Mouse (Mus musculus): ENCODE measurements around the gene Ciapin1.
"Not testable (repeated sequence)": the region's sequence is repeated elsewhere in the genome, so short reads cannot be mapped to it uniquely, and the experiment has no call there.

Ciapin1 gene

GRCm38 (mm10) chr8:94857346-94858173, 19.4 kb upstream of the Ciapin1 start, which contains the start of gene Polr2c:
Gene Polr2c, plus strand, starts transcription at chr8:94857450.
- CTCF ChIA-PET = no interaction called here

- CTCF ChIA-PET = no interaction called here
Observed at GRCm38 (mm10) chr8:94857011-94857345, 18.8 kb upstream of the Ciapin1 start.

GRCm38 (mm10) chr8:94854761-94855160, 16.6 kb upstream of the Ciapin1 start:
- CTCF ChIA-PET = not testable (repeated sequence)

GRCm38 (mm10) chr8:94850049-94850448, 11.9 kb upstream of the Ciapin1 start:
- CTCF ChIA-PET = no interaction called here

DNA sequence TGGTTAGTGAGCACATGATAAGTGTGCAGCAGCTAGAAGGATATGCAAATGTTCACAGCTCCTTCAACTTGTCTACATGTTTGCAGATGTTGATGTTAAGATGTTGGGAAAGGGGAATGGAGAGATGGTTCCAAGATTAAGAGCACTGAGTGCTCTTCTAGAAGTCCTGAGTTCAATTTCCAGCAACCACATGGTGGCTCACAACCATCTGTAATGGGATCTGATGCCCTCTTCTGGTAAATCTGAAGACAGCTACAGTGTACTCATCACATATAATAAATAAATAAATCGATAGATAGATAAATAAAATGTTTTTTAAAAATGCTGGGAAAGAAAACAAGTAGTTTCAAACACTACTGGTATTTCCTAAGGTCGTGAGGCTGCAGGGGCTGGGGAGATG, 3.0 kb upstream of the Ciapin1 start:
- CTCF ChIA-PET = no interaction called here

GRCm38 (mm10) chr8:94838600-94838999, 442 bp upstream of the Ciapin1 start:
- CTCF ChIA-PET = no interaction called here

GRCm38 (mm10) chr8:94836456-94837240, 1.5 kb downstream of the Ciapin1 start:
- CTCF ChIA-PET = no interaction called here

DNA sequence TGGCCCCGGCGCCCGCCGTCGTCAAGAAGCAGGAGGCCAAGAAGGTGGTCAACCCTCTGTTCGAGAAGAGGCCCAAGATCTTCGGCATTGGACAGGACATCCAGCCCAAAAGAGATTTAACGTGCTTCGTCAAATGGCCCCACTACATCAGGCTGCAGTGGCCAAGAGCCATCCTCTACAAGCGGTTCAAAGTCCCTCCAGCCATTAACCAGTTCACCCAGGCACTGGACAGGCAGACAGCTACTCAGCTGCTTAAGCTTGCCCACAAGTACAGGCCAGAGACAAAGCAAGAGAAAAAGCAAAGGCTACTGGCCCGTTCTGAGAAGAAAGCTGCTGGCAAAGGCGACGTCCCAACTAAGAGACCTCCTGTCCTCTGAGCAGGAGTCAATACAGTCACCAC, 2.4 kb downstream of the Ciapin1 start:
- CTCF ChIA-PET = not testable (repeated sequence)

DNA sequence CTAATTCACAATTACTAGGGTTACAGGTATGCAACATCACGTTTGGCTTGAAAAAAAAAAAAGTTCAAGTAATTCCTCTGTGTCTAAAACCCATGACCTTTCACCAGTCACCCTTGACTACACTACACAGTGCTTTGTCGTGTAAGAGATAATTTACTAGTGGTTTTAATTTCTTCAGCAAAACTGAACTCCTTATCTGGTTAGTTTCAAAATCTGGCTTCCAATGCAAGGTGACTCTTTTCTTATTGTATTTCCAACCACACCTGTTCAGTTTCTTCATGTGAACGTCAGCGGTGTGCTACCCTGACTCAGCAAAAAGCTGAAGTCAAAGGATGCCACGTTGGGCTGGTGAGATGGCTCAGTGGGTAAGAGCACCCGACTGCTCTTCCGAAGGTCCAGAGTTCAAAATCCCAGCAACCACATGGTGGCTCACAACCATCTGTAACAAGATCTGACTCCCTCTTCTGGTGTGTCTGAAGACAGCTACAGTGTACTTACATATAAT, 4.2 kb downstream of the Ciapin1 start:
- CTCF ChIA-PET = not testable (repeated sequence)

- CTCF ChIA-PET = interaction anchor here (0.6 to 0.7 kb wide), 2 partner anchors 127 to 410 kb away, joined by 5 read pairs; no protein-coding TSS in a partner anchor
Observed at GRCm38 (mm10) chr8:94828284-94828683, 9.9 kb downstream of the Ciapin1 start.

DNA sequence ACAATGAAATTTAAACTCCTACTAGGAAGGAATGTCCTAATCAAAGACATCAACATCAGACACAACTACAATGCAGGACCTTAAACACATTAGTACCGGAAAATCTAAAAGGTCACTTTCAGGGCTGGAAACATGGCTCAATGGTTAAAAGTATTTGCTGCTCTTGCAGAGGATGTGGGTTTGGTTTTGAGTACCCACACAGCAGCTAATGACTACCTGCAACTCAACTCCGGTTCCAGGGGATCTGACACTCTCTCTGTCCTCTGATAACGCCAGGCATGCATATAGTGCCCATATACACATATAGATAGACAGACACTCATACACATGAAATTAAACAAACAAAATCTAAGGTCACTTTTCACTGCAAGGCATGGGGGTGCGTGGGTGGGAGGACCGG, 11.9 kb downstream of the Ciapin1 start:
- CTCF ChIA-PET = no interaction called here

DNA sequence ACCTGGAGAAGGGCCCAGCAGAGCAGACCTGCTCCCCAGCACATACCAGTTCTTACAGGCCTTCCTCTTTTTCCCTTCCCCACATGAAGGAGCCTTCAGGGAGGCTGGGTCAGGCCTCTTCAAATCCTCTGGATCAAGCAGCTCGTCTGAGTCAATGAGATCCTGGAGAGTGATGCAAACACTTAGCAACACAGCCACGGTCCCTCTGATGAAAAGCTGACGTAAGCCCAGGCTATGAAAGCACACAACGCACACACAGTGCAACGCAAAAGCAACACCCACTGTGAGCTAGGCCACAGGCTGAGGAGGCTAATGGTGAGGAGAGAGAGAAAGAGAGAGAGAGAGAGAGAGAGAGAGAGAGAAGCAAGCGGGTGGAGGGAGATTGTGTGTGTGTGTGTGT, 13.0 kb downstream of the Ciapin1 start:
- CTCF ChIA-PET = no interaction called here

DNA sequence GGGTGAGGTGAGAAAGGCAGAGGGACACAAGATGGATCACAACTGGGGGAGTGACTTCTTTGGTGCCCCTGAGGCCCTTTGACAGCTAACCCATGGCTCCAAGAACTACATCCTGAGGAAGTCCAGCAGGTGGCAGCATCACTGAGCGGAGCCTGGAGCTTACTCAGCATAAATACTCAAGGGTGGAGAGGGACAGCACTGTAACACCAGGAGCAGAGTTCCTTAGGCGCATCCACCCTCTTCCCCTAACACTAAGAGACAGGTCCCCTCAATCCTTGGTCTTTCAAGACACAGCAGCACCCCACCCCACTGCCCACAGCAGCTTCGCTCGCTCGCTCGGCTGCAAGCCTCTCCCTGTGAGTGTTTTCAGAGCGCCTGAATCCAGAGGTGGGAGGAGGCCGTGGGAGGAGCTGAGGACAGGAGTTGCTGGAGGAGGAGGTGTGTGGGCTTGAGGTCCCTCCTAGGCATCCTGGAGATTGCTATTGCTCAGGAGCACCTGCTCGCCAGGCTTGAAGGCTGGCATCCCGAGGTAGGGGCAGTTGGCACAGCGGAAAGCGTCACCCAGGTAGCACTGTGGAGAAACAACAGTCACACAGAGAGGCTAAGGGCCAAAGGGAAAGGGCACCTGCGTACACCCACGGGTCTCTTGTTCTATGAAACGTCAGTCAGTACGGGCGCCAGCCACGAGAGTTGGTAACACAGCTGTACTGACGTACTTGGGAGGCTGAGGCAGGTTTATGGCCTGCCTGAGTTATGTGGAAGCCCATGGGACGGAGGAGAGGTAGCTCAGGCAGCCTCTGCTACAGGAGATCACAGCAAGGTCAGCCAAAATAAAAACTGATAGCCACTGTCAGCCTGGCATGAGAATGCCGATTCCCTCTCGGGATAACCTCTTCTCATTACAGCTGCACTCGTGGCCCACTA, 15.3 kb downstream of the Ciapin1 start:
- CTCF ChIA-PET = interaction anchor here (1.2 kb wide), 1 partner anchor 9 kb away, joined by 3 read pairs; no protein-coding TSS in a partner anchor

GRCm38 (mm10) chr8:94821381-94821780, 16.8 kb downstream of the Ciapin1 start:
- CTCF ChIA-PET = no interaction called here

DNA sequence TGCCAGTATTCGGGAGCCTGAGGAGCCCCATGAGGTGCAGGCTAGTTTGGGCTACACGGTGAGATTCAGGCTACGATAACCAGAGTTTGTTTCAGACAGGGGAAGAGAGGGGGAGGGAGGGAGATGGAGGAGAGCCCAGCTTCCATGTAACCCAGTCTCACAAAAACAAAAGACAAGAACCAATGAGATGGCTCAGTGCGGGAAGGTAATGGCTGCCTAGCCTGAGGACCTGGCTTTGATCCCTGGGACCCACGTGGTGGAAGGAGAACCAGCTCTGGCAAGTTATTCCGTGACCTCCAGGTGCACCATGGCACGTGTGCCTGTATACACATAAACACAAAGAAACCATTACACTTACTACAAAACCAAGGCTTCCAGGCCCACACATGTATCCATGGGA, 17.6 kb downstream of the Ciapin1 start:
- CTCF ChIA-PET = no interaction called here

- CTCF ChIA-PET = interaction anchor here (0.6 kb wide), 1 partner anchor 655 kb away, joined by 3 read pairs; no protein-coding TSS in a partner anchor
Observed at GRCm38 (mm10) chr8:94819671-94820179, 18.4 kb downstream of the Ciapin1 start.

- CTCF ChIA-PET = no interaction called here
Observed at GRCm38 (mm10) chr8:94817933-94818332, 20.2 kb downstream of the Ciapin1 start.

GRCm38 (mm10) chr8:94814556-94814955, 23.6 kb downstream of the Ciapin1 start:
- CTCF ChIA-PET = interaction anchor here (0.6 to 1.0 kb wide), 5 partner anchors 29 to 111 kb away, joined by 3 to 5 read pairs (median 4); no protein-coding TSS in a partner anchor

DNA sequence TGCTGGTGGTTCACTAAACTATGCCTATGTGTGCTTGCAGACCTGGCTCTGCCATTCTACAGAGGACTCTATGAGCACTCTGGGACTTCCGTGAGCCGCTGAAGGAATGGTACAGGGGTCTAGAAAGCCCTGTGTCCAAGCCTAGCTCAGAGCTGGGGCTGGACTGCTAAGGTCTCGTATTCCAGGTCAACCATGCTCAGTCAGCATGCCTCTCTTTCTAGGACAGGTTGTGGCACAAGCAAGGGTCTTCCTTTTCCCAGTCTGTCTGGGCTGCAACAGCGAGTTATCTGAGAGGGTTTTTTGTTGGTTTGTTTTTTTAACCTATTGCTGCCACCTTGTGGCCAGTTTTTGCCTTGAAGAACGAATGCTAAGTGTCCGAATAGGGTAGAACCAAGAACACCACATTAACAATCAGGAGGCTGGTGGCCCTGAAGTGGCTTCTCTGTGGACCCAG, 25.5 kb downstream of the Ciapin1 start:
- CTCF ChIA-PET = no interaction called here

- CTCF ChIA-PET = interaction anchor here (0.6 kb wide), 1 partner anchor 163 kb away, joined by 7 read pairs; the partner anchor contains the start of gene Adgrg1
Observed at GRCm38 (mm10) chr8:94811654-94812053, 26.5 kb downstream of the Ciapin1 start.

DNA sequence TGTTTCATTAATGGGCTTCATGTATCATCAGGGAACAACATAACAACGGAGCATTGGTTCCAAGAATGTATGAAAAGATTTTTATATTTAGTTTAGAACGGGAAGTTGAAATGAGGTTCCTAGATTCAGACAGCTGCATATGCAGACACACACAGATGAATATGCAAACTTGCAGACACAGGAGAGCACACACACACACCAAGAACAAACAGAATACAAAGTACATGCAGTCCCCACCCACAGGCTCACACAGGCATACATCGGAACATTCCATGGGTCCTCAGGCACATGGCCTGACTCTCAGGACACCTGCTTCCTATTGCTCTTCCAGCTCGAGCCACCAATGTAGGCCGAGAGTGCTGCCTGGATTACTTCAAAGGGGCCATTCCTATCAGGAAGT, 27.3 kb downstream of the Ciapin1 start:
- CTCF ChIA-PET = no interaction called here

Data from spleen, embryonic (tissue).